Mouse (Mus musculus) left cerebral cortex, postnatal 36 days (tissue): ENCODE measurements around the gene Zcchc2. TPM values are rescaled to one million over a fixed set of nuclear protein-coding genes. Genes with fewer than 3 reads are reported as not detected.

ENCODE experiments used
- DNase-seq, 2 experiments: peaks; one replicate each; pipeline ENCODE4 v3.0.0; 2021 to 2022; ENCODE audit warnings: low spot score in 2 of 2, mixed read lengths in 1 of 2
- intact Hi-C: fragments of 180-260 bp; cut with DNase I; formaldehyde crosslinking; loops from one replicate; pipeline ENCODE4 v1.15.1; 2025
- total RNA-seq, 2 experiments: library from RNA; stranded (reverse); gene quantifications; 2 replicates each; pipeline ENCODE4 v1.2.3; 2021

Gene Zcchc2
- total RNA-seq, 2 experiments from 2014 or later: 24.3 to 24.4 TPM

GRCm38 (mm10) chr1:106065679-106066078 is 75.5 kb downstream of the Zcchc2 start:
- no peak for DNase-seq
- intact Hi-C loops: no loop called here

GRCm38 (mm10) chr1:106067306-106067705 is 77.1 kb downstream of the Zcchc2 start:
- no peak for DNase-seq
- intact Hi-C loops: no loop called here

GRCm38 (mm10) chr1:106069867-106070543 is 79.8 kb downstream of the Zcchc2 start:
- intact Hi-C loops: loop anchor here (2.0 to 10.0 kb wide), 4 partner anchors 85 to 645 kb away; partner anchors contain the start of gene Bcl2
- no peak for DNase-seq

- DNase-seq: no peak
- intact Hi-C loops: loop anchor here (2.0 to 10.0 kb wide), 4 partner anchors 84 to 644 kb away; partner anchors contain the start of gene Bcl2
Observed at GRCm38 (mm10) chr1:106070814-106071213, 80.6 kb downstream of the Zcchc2 start.

- intact Hi-C loops: loop anchor here (2.0 to 10.0 kb wide), 4 partner anchors 83 to 643 kb away; partner anchors contain the start of gene Bcl2
- peak; percentile 77 to 82 for DNase-seq
Observed at GRCm38 (mm10) chr1:106071237-106072070, 81.2 kb downstream of the Zcchc2 start.

- intact Hi-C loops: loop anchor here (10.0 kb wide), 2 partner anchors 83 to 643 kb away; partner anchors contain the start of gene Bcl2
- no peak for DNase-seq
Observed at GRCm38 (mm10) chr1:106072071-106072440, 81.8 kb downstream of the Zcchc2 start.

GRCm38 (mm10) chr1:106073166-106073565 is 83.0 kb downstream of the Zcchc2 start:
- intact Hi-C loops: loop anchor here (10.0 kb wide), 2 partner anchors 82 to 642 kb away; partner anchors contain the start of gene Bcl2
- DNase-seq: no peak

GRCm38 (mm10) chr1:106074141-106074540 is 83.9 kb downstream of the Zcchc2 start:
- intact Hi-C loops: loop anchor here (10.0 kb wide), 2 partner anchors 81 to 641 kb away; partner anchors contain the start of gene Bcl2
- DNase-seq: no peak

- intact Hi-C loops: loop anchor here (10.0 kb wide), 2 partner anchors 80 to 640 kb away; partner anchors contain the start of gene Bcl2
- DNase-seq: no peak
Observed at GRCm38 (mm10) chr1:106074656-106075055, 84.5 kb downstream of the Zcchc2 start.

- no peak for DNase-seq
- intact Hi-C loops: loop anchor here (10.0 kb wide), 2 partner anchors 78 to 638 kb away; partner anchors contain the start of gene Bcl2
Observed at GRCm38 (mm10) chr1:106076641-106077040, 86.4 kb downstream of the Zcchc2 start.

GRCm38 (mm10) chr1:106077166-106077565 is 87.0 kb downstream of the Zcchc2 start:
- intact Hi-C loops: loop anchor here (10.0 kb wide), 2 partner anchors 78 to 638 kb away; partner anchors contain the start of gene Bcl2
- no peak for DNase-seq

Other genes starting within 250 kb of the Zcchc2 start
- gene Tnfrsf11a, start 209.7 kb upstream of the Zcchc2 start, total RNA-seq: 1 to 10 TPM; 7.9 to 8.7 TPM
- gene Phlpp1, start 181.3 kb downstream of the Zcchc2 start, total RNA-seq: 10 to 100 TPM; 64.2 to 65.0 TPM